Mouse (Mus musculus) cerebellum, postnatal 25 days (tissue): ENCODE data around the gene Sema4a.
A peak's percentile ranks its signal among the peaks of the same experiment; 100 is the strongest.

Source experiments
- DNase-seq, 2 experiments: peaks; one replicate each; pipeline ENCODE4 v3.0.0; 2021; ENCODE audit warnings: mixed read lengths in 2 of 2

Gene Sema4a

GRCm38 (mm10) chr3:88425708-88426420 is 35.1 kb downstream of the Sema4a start:
- DNase-seq: no peak

- DNase-seq: no peak
These were observed 35.7 kb downstream of the Sema4a start for GRCm38 (mm10) chr3:88425330-88425689.

- peak; percentile 94 to 95 for DNase-seq
These were observed 36.2 kb downstream of the Sema4a start, which contains the start of gene Slc25a44 for GRCm38 (mm10) chr3:88424605-88425329. TSS of gene Slc25a44 (minus strand) at chr3:88425139.

- peak; percentile 79 to 85 for DNase-seq
These were observed 38.8 kb downstream of the Sema4a start for GRCm38 (mm10) chr3:88422020-88422720.

GRCm38 (mm10) chr3:88420771-88421170 is 40.2 kb downstream of the Sema4a start:
- no peak for DNase-seq

GRCm38 (mm10) chr3:88418016-88418415 is 43.0 kb downstream of the Sema4a start:
- no peak for DNase-seq

- no peak for DNase-seq
These were observed 45.3 kb downstream of the Sema4a start for GRCm38 (mm10) chr3:88415668-88416067.

GRCm38 (mm10) chr3:88412636-88413035 is 48.3 kb downstream of the Sema4a start:
- DNase-seq: no peak

- DNase-seq: no peak
These were observed 49.3 kb downstream of the Sema4a start for GRCm38 (mm10) chr3:88411681-88412080.

GRCm38 (mm10) chr3:88410645-88411031 is 50.3 kb downstream of the Sema4a start:
- DNase-seq: no peak

GRCm38 (mm10) chr3:88409741-88410644 is 51.0 kb downstream of the Sema4a start, which contains the start of gene Pmf1:
TSS of gene Pmf1 (minus strand) at chr3:88410331.
- DNase-seq: peak; percentile 88 to 94

GRCm38 (mm10) chr3:88408953-88409352 is 52.0 kb downstream of the Sema4a start:
- no peak for DNase-seq

- DNase-seq: no peak
These were observed 53.5 kb downstream of the Sema4a start for GRCm38 (mm10) chr3:88407529-88407928.

- peak; percentile 68 to 78 for DNase-seq
These were observed 53.9 kb downstream of the Sema4a start for GRCm38 (mm10) chr3:88407090-88407489.

- DNase-seq: no peak
These were observed 57.3 kb downstream of the Sema4a start for GRCm38 (mm10) chr3:88403522-88404230.

- DNase-seq: peak; percentile 83 to 87
These were observed 62.3 kb downstream of the Sema4a start for GRCm38 (mm10) chr3:88398666-88399065.

- DNase-seq: no peak
These were observed 65.2 kb downstream of the Sema4a start for GRCm38 (mm10) chr3:88395742-88396141.

GRCm38 (mm10) chr3:88395288-88395687 is 65.7 kb downstream of the Sema4a start:
- no peak for DNase-seq

GRCm38 (mm10) chr3:88393776-88394375 is 67.1 kb downstream of the Sema4a start:
- peak in 1 of 2 experiments; percentile 39 for DNase-seq
